Mouse (Mus musculus) stomach, postnatal 0 days (tissue): Measurements from ENCODE around the gene Eif3c. TPM values are rescaled to one million over a fixed set of nuclear protein-coding genes. Genes with fewer than 3 reads are reported as not detected.

Experiments
- ATAC-seq: fragments of 200-750 bp; cut with Nextera tagmentation; 2 replicates; pipeline ENCODE4 v1.8.0; 2017; ENCODE audit not compliant: low FRiP score, low TSS enrichment
- DNase-seq: peaks from one replicate; pipeline ENCODE4 v3.0.0-alpha.2; 2016; ENCODE audit warnings: low spot score
- H3K27ac ChIP-seq: fragments of 300-500 bp; sonication (generic); replicated peaks from 2 replicates; pipeline ENCODE4 v1.5.1; 2014; ENCODE audit warnings: mild to moderate bottlenecking, control low read depth
- H3K27me3 ChIP-seq: fragments of 300-500 bp; sonication (generic); 2 replicates; pipeline ENCODE4 v1.6.1; 2014; ENCODE audit warnings: low read length; ENCODE audit not compliant: control insufficient read depth, insufficient read depth
- H3K36me3 ChIP-seq: fragments of 300-500 bp; sonication (generic); 2 replicates; pipeline ENCODE4 v1.6.1; 2014; ENCODE audit warnings: low read length, mixed read lengths; ENCODE audit not compliant: control insufficient read depth, insufficient read depth
- H3K4me1 ChIP-seq: fragments of 300-500 bp; sonication (generic); replicated peaks from 2 replicates; pipeline ENCODE4 v1.6.1; 2014; ENCODE audit warnings: antibody characterized with exemption; ENCODE audit not compliant: control insufficient read depth, insufficient read depth
- H3K4me2 ChIP-seq: fragments of 300-500 bp; sonication (generic); replicated peaks from 2 replicates; pipeline ENCODE4 v1.6.1; 2014; ENCODE audit warnings: low read depth, mild to moderate bottlenecking, control low read depth, moderate library complexity
- H3K4me3 ChIP-seq: fragments of 300-500 bp; sonication (generic); 2 replicates; pipeline ENCODE4 v1.5.1; 2014; ENCODE audit warnings: low read depth, low read length, control low read depth
- H3K9ac ChIP-seq: fragments of 300-500 bp; sonication (generic); 2 replicates; pipeline ENCODE4 v1.6.1; 2014; ENCODE audit warnings: mild to moderate bottlenecking, low read length, control low read depth, mixed read lengths
- H3K9me3 ChIP-seq: fragments of 300-500 bp; sonication (generic); 2 replicates; pipeline ENCODE4 v1.6.1; 2016; ENCODE audit warnings: low read length; ENCODE audit not compliant: control insufficient read depth
- CTCF ChIP-seq: IDR thresholded peaks from 2 replicates; pipeline ENCODE4 v1.5.1; 2016; ENCODE audit warnings: antibody characterized with exemption, low read depth, mild to moderate bottlenecking, moderate library complexity
- EP300 ChIP-seq: optimal IDR thresholded peaks from 2 replicates; pipeline ENCODE3; 2016; ENCODE audit warnings: antibody characterized with exemption
- WGBS: fragments of 180-500 bp; shearing (Covaris S2); extraction: QIAGEN DNeasy Blood & Tissue Kit; methylation state at CpG from one replicate; pipeline ENCODE4 v1.1.7; 2014; 5-methylcytosine and 5-hydroxymethylcytosine counted together
- polyA plus RNA-seq: library from polyadenylated mRNA; unstranded; fragments of >200 nt; fragmentation: Nextera tagmentation; extraction: Ambion mirVana; gene quantifications from 2 replicates; pipeline ENCODE4 v1.2.1, GENCODE M21; 2015

The Eif3c gene
- polyA plus RNA-seq, 1 experiment from 2014 or later: 163 TPM

GRCm38 (mm10) chr7:126581661-126582060, 15.4 kb upstream of the Eif3c start:
- H3K9me3 ChIP-seq: no peaks in the 10 kb centered on the region
- no peak overlapping the region for H3K4me2 ChIP-seq
- H3K9ac ChIP-seq: no peak overlapping the region
- H3K27me3 ChIP-seq: no peaks in the 10 kb centered on the region
- no peak for TF ChIP-seq CTCF
- TF ChIP-seq EP300: no peak
- 74% methylated on average over 6 of the region's 6 CpGs for WGBS
- H3K27ac ChIP-seq: no peak overlapping the region
- DNase-seq (no peak), ATAC-seq (no peak)
- no peaks in the 10 kb centered on the region for H3K4me1 ChIP-seq
- H3K4me3 ChIP-seq: no peak overlapping the region
- no peaks in the 10 kb centered on the region; the same call in 1 of the 2 replicates for H3K36me3 ChIP-seq

GRCm38 (mm10) chr7:126579172-126579571, 13.0 kb upstream of the Eif3c start:
- WGBS: 41% methylated on average over 8 of the region's 8 CpGs
- H3K27ac ChIP-seq: no peak overlapping the region
- TF ChIP-seq CTCF (peak; percentile 77), EP300 (no peak)

GRCm38 (mm10) chr7:126576946-126577345, 10.7 kb upstream of the Eif3c start:
- Histone ChIP-seq H3K4me1 (no peaks in the 10 kb centered on the region), H3K9ac (no peak overlapping the region), H3K4me2 (no peak overlapping the region), H3K27ac (no peak overlapping the region), H3K27me3 (no peaks in the 10 kb centered on the region), H3K4me3 (no peak overlapping the region), H3K36me3 (peaks cover 6% of the 10 kb centered on the region; the same call in 1 of the 2 replicates), H3K9me3 (no peaks in the 10 kb centered on the region)
- 57% methylated on average over 8 of the region's 8 CpGs for WGBS
- TF ChIP-seq EP300 (no peak), CTCF (peak; percentile 79)
- no peak for ATAC-seq
- peak; percentile 69 for DNase-seq

More at GRCm38 (mm10) chr7:126579172-126579571, 13.0 kb upstream of the Eif3c start:
- Histone ChIP-seq H3K9me3 (no peaks in the 10 kb centered on the region), H3K9ac (no peak overlapping the region), H3K4me3 (no peak overlapping the region), H3K4me2 (no peak overlapping the region), H3K4me1 (no peaks in the 10 kb centered on the region), H3K36me3 (peaks cover 3% of the 10 kb centered on the region; the same call in 1 of the 2 replicates), H3K27me3 (no peaks in the 10 kb centered on the region)
- no peak for ATAC-seq
- peak; percentile 67 for DNase-seq

- peak; percentile 36 for ATAC-seq
- WGBS: under 1% methylated on average over 27 of the region's 28 CpGs
These were observed 518 bp downstream of the Eif3c start for GRCm38 (mm10) chr7:126565693-126566092.

GRCm38 (mm10) chr7:126556635-126557034, 9.6 kb downstream of the Eif3c start:
- Histone ChIP-seq H3K27ac (no peak overlapping the region), H3K9ac (no peak overlapping the region), H3K4me1 (no peaks in the 10 kb centered on the region), H3K4me3 (no peak overlapping the region), H3K36me3 (peaks cover 51% of the 10 kb centered on the region), H3K27me3 (no peaks in the 10 kb centered on the region), H3K9me3 (no peaks in the 10 kb centered on the region), H3K4me2 (no peak overlapping the region)
- no peak for DNase-seq
- TF ChIP-seq EP300: no peak
- no peak for TF ChIP-seq CTCF
- WGBS: 96% methylated on average over 5 of the region's 5 CpGs
- ATAC-seq: no peak

More at GRCm38 (mm10) chr7:126565693-126566092, 518 bp downstream of the Eif3c start:
- Histone ChIP-seq H3K4me2 (peak overlapping the region; percentile 66), H3K9me3 (no peaks in the 10 kb centered on the region), H3K4me3 (peak overlapping the region; percentile 94), H3K27me3 (no peaks in the 10 kb centered on the region), H3K9ac (peak overlapping the region; percentile 88), H3K36me3 (peaks cover 14% of the 10 kb centered on the region), H3K27ac (peak overlapping the region; percentile 96), H3K4me1 (no peaks in the 10 kb centered on the region)
- DNase-seq: no peak
- TF ChIP-seq CTCF (no peak), EP300 (no peak)

- Histone ChIP-seq H3K4me1 (no peaks in the 10 kb centered on the region), H3K27me3 (no peaks in the 10 kb centered on the region), H3K36me3 (peaks cover 49% of the 10 kb centered on the region), H3K4me3 (no peak overlapping the region), H3K9me3 (no peaks in the 10 kb centered on the region), H3K9ac (no peak overlapping the region), H3K27ac (no peak overlapping the region), H3K4me2 (no peak overlapping the region)
- 94% methylated on average over 1 of the region's 1 CpGs for WGBS
- ATAC-seq (no peak), DNase-seq (no peak)
- TF ChIP-seq EP300 (no peak), CTCF (peak; percentile 38; the same call in 1 of the 2 replicates)
These were observed 11.4 kb downstream of the Eif3c start for GRCm38 (mm10) chr7:126554796-126555195.
